Mouse (Mus musculus) embryonic facial prominence, embryonic 11.5 days (tissue): Measurements from ENCODE around the gene Esp24. TPM values are rescaled to one million over a fixed set of nuclear protein-coding genes. Genes with fewer than 3 reads are reported as not detected.

Experiments used
- polyA plus RNA-seq: library from polyadenylated mRNA; unstranded; fragments of >200 nt; fragmentation: Nextera tagmentation; extraction: Ambion mirVana; gene quantifications from 2 replicates; pipeline ENCODE4 v1.2.1, GENCODE M21; 2014

Esp24 gene
- polyA plus RNA-seq, 1 experiment from 2014 or later, result not detected

Other genes with a start within 250 kb of the Esp24 start
- gene Gm21903, start 6.6 kb downstream of the Esp24 start, polyA plus RNA-seq, result not detected in 2 replicates
- gene Esp23, start 40.3 kb downstream of the Esp24 start, polyA plus RNA-seq, result not detected in 2 replicates
- not detected in 2 replicates for gene Esp22, start 58.6 kb downstream of the Esp24 start, polyA plus RNA-seq